Mouse (Mus musculus) liver, adult 2 months (tissue): Measurements from ENCODE around the gene Mansc1.

Experiments used
- CTCF ChIP-seq: fragments of 200-500 bp; IDR thresholded peaks from 2 replicates; pipeline ENCODE4 v1.5.1; 2011; ENCODE audit warnings: low read depth, low read length, control low read depth
- POLR2A ChIP-seq: fragments of 200-500 bp; IDR thresholded peaks from 2 replicates; pipeline ENCODE4 v1.6.1; 2011; ENCODE audit warnings: low read length, control low read depth; ENCODE audit not compliant: insufficient read depth; ENCODE audit errors: extremely low read depth

DNA sequence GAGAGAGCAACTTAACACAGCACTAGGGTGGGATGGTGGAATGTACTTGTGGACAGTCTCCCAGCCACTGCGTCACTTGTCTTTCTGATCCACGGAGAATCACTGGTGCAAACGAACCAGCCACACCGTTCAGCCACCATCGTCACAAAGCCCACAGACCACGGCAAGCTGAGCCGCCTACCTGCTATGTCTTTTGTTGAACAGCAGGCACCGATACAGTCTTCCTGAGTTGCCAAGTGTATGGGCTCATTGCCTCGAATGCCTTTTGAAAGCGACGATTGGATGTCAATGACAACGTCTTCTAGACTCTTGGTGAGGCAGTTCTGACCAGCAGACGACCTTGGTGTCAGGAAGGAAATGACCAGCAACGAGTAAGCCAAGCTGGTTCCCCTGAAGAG lies 10.7 kb downstream of the Mansc1 start:
- TF ChIP-seq POLR2A (no peak), CTCF (no peak)
